Mouse (Mus musculus) gastrocnemius, postnatal 4 days (tissue): Measurements from ENCODE around the gene Trub2. TPM values are rescaled to one million over a fixed set of nuclear protein-coding genes. Genes with fewer than 3 reads are reported as not detected.
"Not testable (repeated sequence)": the region's sequence is repeated elsewhere in the genome, so short reads cannot be mapped to it uniquely, and the experiment has no call there.

ENCODE experiments used
- DNase-seq, 2 experiments: peaks; one replicate each; pipeline ENCODE4 v3.0.0; 2021 to 2022; ENCODE audit warnings: low spot score in 2 of 2, mixed read lengths in 2 of 2
- total RNA-seq, 2 experiments: library from RNA; stranded (reverse); gene quantifications; 2 replicates each; pipeline ENCODE4 v1.2.3; 2021

The Trub2 gene
- total RNA-seq, 2 experiments from 2014 or later = 33.9 to 40.4 TPM

DNA sequence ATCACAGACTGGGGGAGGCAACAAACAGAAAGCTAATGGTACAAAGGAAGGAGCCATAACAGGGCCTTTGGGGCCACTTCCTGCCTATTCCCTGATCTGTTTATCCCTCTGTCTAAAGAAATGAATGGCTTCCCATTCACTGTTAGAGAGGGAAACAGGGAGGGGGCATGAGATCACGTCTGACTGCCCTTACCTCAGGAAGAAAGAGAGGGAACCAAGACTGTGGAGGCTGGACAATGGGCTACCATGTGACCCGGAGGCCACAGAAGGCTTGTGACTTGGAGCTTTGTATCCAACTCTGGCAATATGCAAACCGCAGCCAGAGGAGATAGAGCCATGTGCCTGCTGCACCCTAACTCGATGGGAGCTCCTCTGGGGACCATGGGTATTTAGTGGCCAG is 4.0 kb downstream of the Trub2 start:
- no peak for DNase-seq

DNA sequence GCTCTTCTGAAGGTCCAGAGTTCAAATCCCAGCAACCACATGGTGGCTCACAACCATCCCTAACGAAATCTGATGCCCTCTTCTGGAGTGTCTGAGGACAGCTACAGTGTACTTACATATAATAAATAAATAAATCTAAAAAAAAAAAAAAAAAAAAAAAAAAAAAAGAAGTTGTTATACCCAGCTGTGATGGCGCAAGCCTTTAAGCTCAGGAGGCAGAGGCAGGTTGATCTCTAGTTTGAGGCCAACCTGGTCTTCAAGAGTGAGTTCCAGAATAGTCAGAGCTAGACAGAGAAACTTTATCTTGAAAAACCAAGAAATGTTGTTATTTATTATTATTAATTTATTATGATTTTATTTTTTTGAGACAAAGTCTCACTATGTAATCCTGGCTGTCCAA is 7.0 kb downstream of the Trub2 start:
- not testable (repeated sequence) for DNase-seq

DNA sequence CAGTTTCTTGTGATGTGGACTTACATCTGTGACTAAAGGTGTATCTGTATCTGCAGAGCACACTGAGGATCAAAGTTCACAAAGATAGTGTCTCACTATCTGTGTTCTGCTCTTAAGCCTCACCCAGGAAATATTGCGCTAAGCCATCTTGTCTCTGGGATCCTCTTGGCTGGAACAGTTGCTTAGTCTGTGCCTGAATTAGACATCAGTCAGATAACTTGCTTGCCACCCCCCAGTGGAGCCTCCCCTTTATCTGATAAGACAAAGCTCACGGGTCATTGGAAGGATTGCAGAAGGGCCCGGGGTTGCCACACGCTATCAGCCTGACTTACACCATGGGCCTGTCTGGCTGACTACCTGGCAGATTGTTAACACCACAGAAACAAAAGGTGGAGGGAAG is 15.0 kb downstream of the Trub2 start:
- no peak for DNase-seq

DNA sequence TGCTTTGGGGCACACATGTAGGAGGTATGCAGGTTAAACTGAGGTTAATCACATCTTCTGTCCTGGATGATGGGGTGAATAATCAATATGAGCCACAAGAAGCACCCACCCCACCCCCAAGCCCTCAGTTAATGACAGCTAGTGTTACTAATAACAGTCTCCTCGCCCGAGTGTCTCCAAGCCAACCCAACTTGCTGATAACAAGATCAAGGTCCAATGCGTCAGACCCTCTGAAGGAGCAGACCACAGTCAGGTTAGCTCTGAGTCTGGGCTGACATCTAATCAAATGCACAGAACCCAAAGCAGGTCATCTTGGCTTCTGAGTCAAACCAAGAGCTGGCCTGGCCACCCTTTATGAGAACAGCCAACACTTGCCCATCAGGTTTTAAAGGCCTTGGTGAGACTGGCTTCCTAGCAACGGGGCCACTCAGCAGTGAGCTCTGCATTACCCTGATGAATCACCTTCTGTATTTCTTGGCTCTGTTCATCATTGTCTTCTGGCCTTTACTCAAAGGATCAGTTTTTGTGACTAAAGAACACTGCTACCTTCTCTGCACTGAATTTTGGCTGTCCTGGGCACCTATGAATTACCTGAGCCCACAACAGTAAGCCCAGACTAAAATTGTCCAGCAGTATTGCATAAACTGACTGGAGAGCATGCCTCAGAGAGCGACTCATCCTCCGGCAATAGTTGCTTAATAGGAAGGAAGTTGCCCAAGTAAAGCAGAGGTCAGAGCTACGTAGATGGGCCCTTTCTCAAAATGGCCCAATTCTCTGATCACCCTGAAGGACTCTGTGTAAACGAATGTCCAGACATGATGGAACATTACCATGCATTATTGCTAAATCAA is 16.5 kb downstream of the Trub2 start:
- no peak for DNase-seq

DNA sequence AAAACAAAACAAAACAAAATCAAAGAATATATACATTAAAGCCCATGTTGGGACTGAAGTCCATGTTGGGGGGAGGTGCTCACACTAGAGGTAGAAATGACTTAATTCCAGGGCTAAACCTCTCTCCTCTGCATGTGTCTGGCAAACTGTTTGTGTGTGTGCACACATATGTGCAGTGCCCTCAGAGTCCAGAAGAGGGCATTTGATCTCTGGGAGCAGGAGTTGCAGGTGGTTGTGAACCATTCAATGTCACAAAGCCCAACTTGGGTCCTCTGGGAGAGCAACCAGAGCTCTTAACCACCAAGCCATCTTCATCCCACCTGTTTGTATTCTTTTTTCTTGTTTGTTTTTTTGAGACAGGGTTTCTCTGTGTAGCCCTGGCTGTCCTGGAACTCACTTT is 18.1 kb downstream of the Trub2 start:
- DNase-seq = no peak

DNA sequence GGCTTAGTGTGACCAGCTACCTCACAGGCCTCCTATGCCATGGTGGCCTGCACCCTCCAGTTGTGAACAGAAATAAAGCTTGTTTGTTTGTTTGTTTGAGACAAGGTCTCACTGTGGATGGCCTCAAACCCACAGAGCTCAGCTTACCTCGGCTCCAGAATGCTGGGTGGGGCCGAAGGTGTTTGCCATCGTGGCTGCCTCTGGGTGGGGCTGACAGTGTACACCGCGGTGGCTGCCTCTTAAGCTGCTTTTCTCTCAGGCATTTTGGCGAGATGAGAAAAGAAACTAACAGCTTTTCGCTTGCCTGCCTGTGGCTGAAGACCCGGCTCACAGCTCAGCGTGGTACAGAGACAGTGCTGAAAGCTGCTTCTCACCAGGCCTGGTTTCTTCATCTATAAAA is 19.4 kb downstream of the Trub2 start:
- no peak for DNase-seq

DNA sequence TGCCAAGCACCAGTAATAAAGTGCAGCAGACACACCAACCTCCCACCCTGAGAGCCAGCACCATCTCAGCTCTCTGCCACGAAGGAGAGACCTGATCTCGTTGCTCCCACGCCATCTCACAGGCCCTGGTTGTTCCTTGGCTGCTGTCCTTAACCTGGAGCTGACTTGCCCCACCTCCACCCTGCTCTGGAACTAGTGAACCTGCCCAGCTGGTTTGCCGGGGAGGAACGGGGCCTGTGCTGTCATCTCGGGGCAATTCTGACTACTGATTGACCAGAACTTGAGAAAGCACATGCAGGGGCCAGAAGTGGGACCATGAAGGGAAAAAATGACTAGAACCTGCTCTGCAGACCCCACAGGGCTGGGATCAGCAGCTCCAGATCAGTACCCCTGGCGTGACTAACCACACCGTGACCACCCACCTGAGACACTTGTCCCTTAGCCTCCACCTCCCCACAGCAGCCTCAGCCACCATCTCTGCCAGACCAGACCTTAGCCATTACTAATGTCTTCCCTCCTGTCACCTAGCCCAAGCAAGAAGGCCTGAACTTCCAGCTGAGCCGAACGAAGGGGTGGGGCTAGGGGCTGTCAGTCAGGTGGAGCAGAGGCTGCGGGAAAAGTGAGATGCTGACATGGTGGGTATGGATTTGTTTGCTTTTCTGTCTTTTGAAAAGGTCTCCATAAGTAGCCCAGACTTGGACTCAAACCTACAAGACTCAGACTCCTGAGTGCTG is 20.2 kb downstream of the Trub2 start:
- DNase-seq = no peak

DNA sequence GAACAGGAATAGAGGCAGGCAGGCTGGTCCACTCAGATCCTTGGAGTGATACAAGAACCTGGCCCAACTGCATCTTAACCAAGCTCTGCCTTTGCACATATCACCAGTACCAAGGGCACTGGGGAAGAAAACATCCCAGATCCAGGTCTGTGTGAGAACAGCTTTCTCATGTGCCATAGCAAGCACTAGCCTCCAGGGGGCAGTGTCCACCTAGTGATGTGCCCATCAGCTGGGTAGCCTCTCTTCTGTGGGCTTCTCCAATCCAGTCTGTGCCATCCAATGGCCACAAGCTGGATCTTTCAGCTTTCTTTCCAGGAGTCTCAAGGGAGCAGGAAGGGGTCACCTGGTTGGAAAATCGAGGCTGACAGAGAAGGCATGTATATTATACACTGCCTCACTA is 23.5 kb downstream of the Trub2 start:
- peak in 1 of 2 experiments; percentile 55 for DNase-seq

DNA sequence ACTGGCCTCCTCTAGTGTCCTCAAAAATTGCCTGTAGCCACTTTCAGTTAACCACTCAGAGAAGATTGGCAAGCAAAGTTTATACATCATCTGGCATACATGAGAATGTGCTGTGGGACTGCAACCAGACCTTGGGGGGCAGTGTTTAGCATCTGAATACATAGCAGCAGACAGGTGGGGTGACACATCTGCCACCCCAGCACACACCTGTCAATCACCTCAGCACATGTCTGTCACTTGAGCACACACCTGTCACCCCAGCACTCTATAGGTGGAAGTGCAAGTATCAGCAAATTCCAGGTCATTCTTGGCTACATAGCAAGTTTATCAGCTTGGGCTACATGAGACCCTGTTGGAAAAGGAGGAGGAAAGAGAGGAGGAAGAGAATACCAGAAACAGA is 32.6 kb downstream of the Trub2 start:
- DNase-seq = no peak

DNA sequence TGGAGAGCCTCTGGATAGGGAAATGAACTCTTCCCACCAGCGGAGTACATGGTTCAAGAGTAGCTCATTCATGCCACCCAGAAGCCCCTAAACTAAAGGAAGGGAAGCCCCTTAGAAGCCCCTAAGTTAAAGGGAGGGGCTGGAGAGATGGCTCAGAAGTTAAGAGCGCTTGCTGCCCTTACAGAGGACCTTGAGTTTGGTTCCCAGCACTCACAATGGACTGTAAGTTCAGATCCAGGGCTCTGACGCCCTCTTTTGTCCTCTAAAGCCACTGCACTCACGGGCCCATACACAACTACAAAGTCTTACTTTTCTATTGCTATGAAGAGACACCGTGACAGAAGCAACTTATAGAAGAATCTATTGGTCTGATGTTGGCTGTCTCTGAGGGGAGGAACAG is 35.9 kb downstream of the Trub2 start:
- DNase-seq = no peak

DNA sequence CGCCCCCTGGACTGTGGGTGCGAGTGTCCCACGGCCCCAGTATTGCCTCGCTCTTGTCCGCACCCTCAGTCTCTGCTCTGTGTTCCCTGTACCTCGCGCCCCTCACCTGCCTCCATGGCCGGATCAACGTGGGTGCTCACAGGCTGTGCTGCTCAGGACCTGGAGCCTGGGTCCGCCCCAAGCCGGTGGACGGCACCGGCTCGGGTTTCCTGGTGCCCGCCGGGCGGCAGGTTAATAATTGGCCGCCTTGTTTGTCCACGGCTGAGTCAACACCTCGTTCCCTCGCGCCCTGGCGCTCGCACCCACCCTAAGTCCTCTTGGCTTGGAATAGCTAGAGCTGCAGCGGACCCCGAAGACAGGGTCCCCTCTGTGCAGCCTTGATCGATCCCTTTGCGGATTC is 36.8 kb downstream of the Trub2 start, which contains the start of gene Gm13420:
Gene Gm13420 (minus strand): TSS at position 189 of the 400 bp plus-strand sequence.
- no peak for DNase-seq

DNA sequence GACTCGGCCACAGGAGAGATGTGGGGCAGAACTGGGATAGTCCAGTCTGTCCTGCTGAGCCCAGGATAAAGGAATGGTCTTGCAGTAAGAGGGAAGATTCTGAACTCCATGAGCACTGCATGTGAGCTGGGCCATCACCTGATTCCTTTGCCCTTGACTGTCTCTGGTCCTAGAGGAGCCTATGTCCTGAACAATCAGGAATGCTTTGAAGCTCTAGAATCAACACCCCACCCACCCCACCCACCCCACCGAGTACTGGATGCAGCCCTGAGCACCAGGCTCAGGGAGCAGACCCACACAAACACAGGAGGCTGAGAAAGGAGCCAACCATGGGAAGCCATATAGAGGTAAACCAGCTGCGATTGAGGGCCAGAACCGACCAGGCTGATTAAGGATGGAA is 39.8 kb downstream of the Trub2 start:
- no peak for DNase-seq

DNA sequence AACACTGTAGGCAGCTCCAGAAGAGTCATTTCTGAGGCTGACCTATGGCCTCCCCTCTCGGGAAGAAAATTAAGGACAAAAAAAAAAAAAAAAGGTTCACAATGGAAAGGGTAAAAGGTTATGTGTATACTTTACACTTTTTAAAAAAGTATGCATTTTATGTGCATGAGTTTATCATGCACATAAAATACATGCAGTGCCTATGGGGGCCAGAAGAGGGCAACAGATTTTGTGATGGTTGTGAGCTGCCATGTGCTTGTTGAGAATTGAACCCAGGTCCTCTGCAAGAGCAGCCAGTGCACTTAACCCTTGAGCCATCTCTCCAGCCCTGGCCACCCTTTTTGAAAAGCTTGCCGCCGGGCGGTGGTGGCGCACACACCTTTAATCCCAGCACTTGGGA is 40.5 kb downstream of the Trub2 start:
- no peak for DNase-seq

DNA sequence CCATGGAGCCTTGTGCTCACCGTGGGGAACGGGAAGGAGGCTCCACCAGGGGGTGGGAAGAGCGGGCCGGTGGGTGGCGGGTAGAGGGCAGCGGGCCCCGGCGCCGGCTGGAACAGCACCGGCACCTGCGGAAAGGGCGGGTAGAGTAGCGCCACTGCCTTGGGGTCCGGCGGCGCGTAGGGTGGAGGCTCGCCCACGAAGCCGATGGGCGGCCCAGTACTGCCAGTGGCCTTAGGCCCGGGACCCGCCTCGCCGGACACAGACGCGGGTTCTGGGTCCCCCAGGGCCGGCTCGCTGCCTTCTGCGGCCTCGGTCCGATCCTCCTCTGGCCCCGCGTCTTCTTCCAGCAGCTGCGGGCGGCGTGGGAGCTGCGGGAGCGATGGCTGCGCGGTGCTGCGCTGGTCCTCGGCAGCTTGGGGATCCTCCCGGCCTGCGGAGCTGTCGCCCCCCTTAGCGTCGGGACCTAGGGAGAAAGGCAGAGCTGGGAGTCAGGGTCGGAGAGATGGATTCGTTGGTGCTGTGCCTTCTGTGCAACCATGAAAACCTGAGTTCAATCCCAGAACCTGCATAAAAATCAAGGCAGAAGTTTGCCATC is 41.0 kb downstream of the Trub2 start:
- DNase-seq = no peak

DNA sequence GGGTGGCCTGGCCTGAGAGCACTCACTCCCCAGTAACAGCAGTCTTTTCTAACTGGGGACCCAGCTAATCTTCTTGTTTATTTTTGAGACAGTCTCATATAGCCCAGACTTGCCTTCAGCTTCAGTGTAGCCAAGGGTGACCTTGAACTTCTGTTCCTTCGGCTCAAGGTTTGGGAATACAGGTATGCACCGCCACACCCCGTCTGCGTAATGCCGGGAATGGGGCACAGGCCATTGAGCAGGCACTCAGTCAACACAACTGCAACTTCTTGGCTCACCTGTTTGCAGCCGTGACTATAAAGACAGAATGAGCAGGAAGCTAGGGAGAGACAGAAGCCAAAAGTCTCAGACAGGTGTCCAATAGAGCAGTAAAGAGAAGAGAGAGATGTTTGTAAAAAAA is 44.0 kb downstream of the Trub2 start:
- DNase-seq = no peak

DNA sequence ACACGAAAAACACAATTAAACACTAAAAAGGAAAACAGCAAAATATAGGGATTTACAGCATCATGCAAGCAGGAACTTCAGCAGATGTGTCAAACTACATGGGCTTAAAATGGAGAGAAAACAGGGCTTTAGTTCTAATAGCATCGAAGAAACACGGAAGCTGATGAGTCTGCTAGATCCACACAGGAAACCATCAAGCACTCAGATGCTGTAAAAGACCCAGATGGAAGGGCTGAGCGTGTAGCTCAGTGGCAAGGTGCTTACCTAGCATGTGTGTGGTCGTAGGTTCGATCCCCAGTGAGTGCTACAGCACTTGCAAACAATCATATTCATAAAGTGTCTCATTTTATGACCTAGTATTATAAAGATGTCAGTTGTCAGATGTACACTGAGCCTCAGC is 47.1 kb downstream of the Trub2 start:
- no peak for DNase-seq

DNA sequence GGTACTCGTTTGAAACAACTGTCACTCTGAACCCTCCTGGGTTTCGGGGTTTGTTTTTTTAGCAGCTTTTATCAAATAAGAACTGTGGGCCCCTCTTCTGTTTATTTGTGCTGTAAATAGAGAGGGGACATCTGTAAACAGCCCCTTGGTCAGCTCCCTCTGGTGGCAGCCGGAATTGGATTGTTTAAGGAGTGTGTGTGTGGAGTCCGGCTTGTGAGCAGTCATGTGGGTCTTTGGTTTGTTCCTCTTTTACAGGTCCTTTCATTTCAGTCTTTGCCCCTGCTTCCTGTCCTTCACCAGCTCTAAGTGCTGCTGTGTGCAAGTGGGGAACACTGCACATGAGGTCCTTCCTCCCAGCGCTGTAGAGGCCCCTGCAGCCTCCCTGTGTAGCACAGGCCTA is 48.9 kb downstream of the Trub2 start:
- DNase-seq = no peak

DNA sequence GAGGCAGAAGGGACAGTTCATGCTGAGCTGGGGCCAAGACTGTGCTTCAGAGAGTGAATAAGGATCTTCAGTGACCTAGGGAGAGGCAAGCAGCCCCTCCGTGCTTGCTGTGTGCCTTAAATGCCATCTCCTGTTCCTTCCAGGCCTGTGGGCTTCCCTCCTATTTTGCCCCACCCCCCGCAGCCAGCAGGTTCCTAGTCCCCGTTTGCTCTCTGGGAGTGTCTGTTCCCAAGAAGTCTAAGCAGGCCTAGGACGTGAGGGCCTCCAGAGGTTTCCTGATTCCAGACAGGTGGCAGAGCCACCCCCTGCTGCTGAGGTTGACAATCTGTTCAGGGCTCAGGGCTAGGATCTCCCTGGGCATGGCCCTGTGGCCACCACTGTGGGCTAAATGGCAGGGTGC is 49.5 kb downstream of the Trub2 start:
- DNase-seq = no peak

DNA sequence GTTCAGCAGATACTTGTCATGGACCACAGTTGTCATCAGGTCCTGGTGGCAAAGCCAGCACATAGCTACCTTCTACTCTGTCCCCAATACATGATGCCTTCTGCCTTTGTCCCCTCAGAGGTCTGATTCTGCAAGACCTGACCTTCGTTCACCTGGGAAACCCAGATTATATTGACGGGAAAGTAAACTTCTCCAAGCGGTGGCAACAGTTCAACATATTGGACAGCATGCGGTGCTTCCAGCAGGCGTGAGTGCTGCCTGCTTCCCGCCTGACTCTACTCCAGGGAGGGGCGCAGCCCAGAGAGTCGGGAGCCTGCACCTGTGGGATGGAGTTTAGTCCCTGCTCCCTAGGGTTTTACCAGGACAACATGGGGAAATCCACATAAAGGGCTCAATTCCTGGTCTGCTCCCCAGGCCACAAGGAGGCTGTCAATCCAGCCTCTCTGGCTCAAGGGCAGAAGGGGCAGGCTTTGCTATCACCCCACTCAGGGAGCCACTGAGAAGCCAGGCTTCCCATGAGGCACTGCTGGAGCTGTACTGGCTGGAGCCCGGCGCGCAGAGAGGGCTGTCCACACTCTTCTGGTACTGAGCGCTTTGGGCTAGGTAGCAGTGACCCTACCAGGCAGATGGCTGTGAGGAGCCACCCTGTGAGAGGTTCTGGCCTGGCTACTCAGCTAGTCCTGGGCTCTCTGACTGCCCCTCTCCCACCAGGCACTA is 50.9 kb downstream of the Trub2 start:
- no peak for DNase-seq

DNA sequence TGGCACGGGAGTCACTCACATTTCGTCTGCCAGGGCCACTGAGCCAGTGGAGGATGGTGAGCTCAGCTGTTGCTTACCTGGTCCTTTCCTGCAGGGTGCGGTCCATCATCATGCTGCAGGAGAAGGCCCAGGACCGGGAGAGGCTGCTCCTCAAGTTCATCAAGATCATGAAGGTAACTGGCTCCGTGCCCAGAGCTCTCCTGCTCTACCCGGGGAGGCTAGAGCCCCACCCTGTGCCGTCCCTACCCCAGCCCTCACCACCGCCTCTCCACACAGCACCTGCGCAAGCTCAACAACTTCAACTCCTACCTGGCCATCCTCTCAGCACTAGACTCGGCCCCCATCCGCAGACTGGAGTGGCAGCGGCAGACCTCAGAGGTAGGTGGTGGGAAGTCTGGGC is 52.6 kb downstream of the Trub2 start:
- DNase-seq = no peak

DNA sequence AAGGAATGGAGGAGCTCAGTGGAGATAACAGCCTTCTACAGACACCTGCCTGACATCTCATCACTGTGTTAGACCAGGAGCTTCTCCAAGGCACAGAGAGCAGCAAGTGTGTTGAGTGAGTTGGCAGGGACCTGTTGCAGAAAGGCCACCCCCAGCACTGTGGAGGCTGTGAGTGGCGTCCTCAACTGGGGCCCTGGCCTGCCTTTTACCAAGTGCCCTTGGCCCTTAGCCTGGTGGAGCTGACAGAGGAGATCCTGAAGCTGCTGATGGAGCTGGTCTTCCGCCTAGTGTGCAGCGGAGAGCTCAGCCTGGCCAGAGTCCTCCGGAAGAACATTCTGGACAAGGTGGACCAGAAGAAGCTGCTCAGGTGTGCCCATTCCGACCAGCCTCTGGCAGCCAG is 55.0 kb downstream of the Trub2 start:
- DNase-seq = no peak

DNA sequence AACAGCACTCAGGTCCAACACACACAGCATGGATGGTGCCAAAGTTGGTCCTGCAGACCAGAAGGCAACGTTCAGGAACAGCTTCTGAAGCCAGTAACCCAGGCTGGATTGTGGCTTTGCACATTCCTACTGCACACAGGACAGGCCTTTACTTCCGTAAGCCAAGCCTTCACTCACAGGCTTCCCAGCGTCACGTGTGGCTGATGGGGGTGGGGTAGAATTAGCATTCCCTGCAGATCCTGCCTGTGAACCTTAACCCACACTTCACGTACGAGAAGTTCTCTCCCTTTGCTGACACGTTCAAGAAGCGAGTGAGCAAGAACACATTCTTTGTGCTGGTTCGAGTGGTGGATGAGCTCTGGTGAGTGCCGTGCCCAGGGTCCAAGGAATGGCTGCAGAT is 55.7 kb downstream of the Trub2 start:
- DNase-seq = no peak
